Mouse (Mus musculus) brain, embryonic 14.5 days (tissue): Measurements from ENCODE around the gene Supt6.

Source experiments
- CTCF ChIP-seq: fragments of 200-500 bp; IDR thresholded peaks from 2 replicates; pipeline ENCODE4 v1.5.1; 2012; ENCODE audit warnings: inconsistent platforms, mild to moderate bottlenecking, moderate library complexity, borderline replicate concordance; ENCODE audit not compliant: insufficient read depth, insufficient read length; ENCODE audit errors: extremely low read depth
- POLR2A ChIP-seq: fragments of 200-500 bp; IDR thresholded peaks from 2 replicates; pipeline ENCODE4 v1.6.1; 2012; ENCODE audit warnings: mild to moderate bottlenecking, inconsistent platforms, borderline replicate concordance; ENCODE audit not compliant: poor library complexity, insufficient read depth, insufficient read length, severe bottlenecking; ENCODE audit errors: extremely low read depth

DNA sequence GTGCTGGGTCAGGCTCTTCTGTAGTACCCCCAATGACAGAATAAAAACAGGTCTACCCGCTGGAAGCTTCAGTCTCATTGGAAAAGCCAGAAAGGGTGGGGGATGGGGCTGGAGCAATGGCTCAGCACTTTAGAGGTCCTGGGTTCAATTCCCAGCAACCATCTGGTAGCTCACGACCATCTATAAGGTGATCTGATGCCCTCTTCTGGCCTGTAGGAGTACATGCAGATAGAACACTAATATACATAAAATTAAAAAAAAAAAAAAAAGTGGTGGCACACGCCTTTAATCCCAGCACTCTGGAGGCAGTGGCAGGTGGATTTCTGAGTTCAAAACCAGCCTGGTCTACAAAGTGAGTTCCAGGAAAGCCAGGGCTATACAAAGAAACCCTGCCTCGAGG is 74.5 kb downstream of the Supt6 start:
- TF ChIP-seq POLR2A = no peak
- no peak for TF ChIP-seq CTCF
